Mouse (Mus musculus) T-cell, adult 66 days (primary cell): ENCODE data around the gene Eif2ak4. TPM values are rescaled to one million over a fixed set of nuclear protein-coding genes. Genes with fewer than 3 reads are reported as not detected.

Experiments
- total RNA-seq, 2 experiments: library from RNA; stranded (reverse); gene quantifications; 3 replicates in 1 of 2; 4 replicates in 1 of 2; pipeline ENCODE4 v1.2.4; 2023

The Eif2ak4 gene
- total RNA-seq: 10 to 100 TPM; 16.6 to 20.9 TPM

DNA sequence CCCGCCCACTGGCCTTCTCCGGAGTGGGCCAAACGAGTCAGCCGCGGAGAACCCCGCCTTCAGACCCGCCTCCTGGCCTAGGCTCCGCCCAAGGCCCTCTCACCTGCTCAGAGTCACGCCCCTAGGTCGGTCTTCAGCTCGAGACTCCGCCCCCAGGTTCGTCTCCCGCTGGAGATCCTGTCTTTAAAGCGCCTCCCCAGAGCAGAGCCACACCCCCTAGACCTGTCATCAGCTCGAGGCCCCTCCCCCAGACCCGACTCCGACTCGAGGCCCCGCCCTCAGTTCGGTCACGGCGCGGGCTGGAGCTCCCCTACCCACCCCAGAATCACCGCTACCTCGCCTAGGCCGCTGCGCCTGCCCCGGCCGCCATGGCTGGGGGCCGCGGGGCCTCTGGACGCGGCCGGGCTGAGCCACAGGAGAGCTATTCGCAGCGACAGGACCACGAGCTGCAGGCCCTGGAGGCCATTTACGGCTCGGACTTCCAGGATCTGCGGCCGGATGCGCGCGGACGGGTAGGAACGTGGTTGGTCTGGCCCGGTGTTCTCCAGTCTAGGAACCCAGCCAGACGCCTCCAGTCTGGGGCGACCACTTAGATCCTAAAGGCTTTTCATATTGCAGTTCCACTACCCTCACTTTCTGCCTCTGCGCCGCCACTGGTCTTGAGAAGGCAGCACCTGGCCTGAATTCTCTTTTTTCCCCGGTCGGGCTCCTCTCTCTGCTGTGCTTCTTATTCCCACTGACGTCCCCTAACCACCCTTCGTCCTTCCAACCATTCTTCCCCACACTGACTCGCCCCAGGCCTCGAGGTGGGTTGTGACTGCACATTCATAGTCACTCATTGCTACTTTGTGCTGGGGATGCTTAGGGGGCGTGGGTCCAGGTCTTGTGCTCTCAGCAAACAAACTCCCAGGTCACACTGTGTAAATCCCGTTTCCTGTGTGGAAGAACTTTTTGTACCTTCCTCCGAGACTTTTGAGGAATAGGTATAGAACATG, at the start of gene Eif2ak4:
Gene Eif2ak4 (plus strand): TSS at position 278 of the 995 bp plus-strand sequence.

DNA sequence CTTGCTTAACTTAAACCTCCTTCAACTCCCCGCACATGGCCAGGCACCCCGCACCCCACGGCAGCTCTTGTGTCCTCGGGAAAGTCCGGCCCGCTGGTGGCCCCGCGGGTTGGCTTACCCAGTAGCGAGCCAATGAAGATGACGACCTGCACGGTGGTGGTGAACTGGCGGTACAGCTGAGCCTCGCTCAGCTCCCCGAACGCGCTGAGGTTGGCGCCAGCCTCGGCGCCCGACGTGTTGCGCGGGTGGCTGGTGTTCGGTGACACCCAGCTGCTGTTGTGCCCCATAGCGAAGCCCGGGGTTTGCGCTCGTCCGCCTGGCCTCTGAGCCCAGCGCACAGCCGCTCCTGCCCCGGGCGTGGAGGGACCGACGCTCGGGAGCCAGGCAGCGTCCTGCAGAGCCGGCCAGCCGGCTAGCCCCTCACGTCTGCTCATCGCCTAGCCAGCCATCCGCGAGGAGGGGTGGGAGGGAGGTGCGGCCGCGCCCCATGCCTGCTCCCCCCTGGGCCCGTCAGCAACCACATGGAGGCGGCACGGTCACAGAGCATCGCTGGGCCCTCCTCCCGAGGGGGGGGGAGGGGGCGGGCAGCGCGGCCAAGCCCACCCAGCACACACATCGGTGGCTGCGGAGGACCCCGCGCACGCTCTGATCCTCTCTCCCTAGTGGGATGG, 15.4 kb upstream of the Eif2ak4 start, which contains the start of gene Gpr176:
Gene Gpr176 (minus strand): TSS at position 519 of the 671 bp plus-strand sequence.

DNA sequence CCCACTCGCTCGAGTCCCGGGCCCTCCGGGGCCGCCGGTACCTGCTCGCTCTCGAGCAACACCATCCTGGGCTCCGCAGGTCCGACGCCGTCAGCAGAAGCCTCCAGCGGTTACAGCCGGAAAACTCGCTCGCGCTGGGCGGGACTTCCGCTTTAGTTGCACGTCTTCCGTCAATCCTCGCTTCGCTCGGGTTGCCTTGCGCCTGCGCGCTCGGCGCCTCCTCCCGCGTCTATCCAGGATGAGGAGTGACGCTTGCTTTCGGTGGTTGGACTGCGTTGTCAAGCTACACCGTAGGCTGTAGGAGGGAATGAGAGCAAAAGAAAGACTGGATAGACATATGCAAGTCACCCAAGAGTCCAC, 91.1 kb downstream of the Eif2ak4 start, which contains the start of gene Srp14:
Gene Srp14 (minus strand): TSS at position 162 of the 360 bp plus-strand sequence.

Other genes with a start within 250 kb of the Eif2ak4 start
- gene Fsip1, start 131.7 kb upstream of the Eif2ak4 start, total RNA-seq: not detected
- gene Gpr176, start 15.2 kb upstream of the Eif2ak4 start, total RNA-seq: not detected
- gene Srp14, start 91.1 kb downstream of the Eif2ak4 start, total RNA-seq: 100 to 1,000 TPM; 109 to 119 TPM
- 1 to 10 TPM; 2.9 to 4.6 TPM for gene Bmf, start 161.1 kb downstream of the Eif2ak4 start, total RNA-seq
- gene Bub1b, start 209.6 kb downstream of the Eif2ak4 start, total RNA-seq: 1 to 10 TPM; 2.3 to 7.1 TPM